Mouse (Mus musculus): Measurements from ENCODE around the gene Sun1.

Gene Sun1

DNA sequence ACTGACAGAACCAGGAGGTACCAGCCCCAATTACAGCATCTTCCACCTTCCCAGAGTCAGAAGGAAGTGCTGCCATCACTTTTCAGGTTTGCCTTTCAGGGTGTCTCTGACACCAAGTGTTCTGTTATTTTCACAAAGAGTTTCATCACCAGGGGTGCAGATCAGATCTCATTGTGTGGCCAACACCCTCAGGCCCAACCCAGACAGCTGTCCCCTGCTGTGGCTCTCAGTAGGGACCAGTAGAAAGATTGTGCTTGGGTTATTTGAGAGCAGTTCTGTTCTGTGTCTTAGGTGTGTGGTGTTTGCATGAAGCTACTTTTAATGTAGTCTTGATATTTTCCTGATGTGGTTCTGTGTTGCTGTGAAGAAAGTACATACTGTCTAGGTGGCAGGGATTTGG is 7.7 kb downstream of the Sun1 start:
- in situ Hi-C loops (cut with MboI): no loop called here

DNA sequence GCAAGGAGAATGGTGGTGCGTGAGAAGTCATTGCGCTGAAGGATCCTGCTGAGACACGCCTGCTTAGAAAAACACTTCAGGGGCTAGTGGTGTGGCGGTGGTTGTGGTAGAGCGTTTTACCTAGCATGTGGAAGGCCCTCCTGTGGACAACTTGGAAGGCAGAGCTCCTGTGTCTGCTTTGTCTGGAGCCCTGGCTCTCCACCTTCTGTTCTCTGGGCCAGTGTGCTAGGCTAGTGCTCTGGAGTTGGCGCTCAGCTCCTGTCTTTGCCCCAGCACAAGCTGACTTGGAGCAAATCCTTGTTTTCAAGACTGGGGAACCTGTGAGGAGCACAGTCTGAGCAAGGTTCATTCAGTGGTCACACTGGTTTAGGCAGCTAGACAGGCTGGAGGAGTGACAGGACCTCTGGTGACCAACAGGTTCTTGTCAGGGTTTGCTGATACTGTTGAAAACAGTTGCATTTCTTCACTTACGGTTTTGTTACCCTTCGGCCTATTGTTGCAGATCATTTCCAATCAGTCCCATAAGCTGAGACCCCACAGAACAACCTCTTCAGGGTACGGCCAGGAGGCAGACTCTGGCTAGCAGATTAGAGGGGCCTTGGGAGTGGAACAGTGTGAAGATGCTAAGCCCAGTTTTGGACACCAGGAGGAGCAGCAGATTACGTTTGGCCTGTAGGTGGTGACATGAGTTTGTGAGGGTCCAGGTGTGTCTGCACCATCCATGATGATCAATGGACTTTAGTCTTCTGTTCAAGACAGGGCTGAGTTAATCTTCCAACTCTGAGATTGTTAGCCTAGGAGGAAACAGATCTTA is 8.6 kb downstream of the Sun1 start:
- in situ Hi-C loops (cut with MboI): no loop called here

DNA sequence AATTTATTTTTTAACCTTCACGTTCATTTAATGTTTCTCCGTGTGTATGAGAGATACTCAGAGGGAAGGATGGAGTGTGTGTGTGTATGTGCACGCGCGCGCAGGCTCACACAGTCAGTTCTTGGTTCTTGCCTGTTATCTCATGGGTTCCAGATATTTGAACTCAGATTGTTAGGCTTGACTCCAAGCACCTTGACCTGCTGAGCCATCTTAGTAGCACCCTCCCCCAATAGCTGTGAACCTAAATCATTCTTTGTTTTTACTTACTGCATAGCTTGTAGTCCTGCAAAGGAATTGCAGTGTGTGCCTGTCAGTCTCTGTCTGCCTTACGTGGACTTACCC is 9.2 kb downstream of the Sun1 start:
- in situ Hi-C loops (cut with MboI): no loop called here

DNA sequence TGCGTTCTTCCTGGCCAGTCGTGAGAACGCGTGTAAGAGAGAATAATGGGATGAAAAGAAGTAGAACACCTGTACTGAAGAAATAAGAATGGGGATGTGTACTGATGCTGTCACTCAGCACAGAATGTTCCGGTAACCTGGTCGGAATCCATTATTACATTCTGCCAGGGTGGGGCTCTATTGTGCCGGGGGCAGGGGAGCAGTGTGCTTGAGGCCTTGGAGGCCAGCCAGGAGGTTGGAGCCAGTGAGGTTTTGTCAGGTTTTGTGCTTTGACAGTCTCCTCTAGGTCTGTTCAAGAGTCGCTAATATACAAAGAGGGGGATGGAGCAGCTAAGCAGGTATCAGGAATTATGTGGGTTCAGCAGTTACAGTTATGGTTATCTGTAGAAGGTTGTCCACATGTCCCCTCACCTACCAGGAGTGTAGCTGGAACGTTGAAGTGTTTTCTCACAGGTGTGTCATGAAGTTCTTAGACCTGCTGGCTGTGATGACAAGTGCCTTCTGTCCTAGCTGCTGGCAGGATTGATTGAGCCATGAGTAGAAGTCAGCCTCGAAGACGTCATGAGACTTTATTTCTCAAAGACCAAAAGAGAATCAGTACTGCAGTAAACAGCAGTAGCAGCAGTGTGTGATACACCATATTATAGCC is 11.4 kb downstream of the Sun1 start:
- in situ Hi-C loops (cut with MboI): no loop called here

DNA sequence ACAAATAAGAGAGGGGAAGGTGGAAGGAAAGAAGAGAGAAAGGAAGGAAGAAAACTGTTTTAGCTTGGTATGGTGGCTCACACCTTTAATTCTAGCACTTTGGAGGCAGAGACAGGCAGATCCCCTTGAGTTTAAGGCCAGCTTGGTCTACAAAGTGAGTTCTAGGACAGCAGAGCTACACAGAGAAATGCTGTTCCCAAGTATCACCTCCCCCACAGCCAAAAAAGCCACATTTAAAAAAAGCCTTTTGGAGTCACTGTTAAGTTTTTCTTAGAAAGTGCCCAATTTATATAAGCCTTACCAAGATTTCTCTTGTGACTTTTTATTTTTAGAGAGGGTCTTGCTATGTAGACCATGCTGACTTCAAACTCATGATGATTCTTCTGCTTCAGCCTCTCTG is 13.9 kb downstream of the Sun1 start:
- in situ Hi-C loops (cut with MboI): no loop called here

DNA sequence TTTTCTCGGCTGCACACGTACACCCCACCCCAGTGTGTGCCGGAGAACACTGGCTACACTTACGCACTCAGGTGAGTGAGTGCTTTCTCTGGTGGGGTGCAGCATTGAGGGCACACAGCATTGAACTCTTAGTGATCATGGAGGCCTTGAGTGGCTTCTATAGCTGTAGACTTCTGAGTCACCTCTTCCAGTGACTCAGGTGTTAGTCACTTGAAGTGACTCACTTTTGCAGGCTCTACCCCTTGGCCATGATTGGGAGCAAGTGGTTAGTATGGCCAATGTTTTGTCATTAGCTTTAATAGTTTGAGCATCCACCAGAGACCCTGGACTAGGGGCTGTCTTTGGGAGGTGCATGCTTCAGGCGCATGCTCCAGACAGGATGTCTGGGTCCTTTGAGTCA is 14.7 kb downstream of the Sun1 start:
- in situ Hi-C loops (cut with MboI): no loop called here

DNA sequence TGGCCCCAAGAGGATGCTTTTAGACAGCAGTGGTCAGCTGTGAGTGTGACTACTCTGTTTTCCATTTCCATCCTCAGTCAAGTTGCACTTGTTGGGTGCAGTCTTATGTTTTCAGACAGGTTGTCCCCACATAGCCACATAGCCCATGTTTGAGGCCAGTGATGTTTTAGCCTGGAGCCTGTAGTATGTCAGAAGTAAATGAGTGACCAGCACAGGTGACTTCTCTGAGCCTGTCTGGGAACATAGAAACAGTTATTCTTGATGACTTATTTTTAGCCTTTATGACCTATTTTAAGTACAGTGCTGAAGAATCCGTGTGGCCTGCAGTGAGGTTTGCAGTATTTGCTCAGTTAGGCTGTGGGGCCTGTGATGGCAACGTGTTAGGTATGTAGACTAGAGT is 15.7 kb downstream of the Sun1 start:
- in situ Hi-C loops (cut with MboI): no loop called here

DNA sequence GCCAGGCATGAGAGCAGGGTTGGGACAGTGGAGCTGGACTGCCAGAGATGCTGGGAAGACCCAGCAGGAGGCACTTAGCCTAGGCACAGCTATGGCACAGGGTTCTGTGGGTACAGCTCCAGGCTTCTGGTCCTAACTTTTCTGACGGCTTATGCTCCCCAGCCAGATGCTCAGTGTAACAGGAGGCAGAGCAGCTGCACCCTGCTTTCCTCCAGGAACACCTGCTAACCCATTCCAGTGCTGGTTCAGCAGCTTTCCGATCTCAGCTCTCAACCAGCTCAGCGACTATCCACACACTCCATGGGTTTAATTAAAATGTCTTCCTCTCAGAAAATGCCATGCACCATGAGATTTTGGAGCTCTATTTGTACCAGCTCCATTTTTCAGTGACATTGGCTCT is 16.3 kb downstream of the Sun1 start:
- in situ Hi-C loops (cut with MboI): no loop called here

DNA sequence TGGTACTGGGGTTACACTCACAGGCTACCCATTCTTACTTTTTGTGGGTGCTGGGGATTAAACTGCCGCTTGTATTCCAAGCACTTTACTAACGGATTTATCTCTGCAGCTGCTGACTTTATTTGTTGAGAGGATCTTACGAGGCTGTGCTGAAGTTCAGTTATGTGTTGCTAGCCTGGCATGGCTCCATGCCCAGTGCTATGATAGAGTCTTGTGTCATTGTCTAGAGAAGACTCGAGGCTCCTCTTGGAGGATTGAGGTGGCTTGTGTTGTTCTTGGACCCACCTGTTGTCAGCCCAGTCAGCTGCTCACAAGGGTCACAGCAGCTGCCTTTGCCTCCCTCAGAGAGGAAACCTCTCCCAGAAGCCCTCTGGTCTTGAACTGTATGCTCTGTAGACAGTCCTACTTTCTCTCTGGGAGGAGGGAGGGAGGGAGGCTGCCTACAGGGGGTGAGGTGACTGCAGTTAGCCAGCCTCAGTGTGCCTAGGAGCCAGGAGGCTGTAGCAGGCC is 19.6 kb downstream of the Sun1 start:
- in situ Hi-C loops (cut with MboI): no loop called here

DNA sequence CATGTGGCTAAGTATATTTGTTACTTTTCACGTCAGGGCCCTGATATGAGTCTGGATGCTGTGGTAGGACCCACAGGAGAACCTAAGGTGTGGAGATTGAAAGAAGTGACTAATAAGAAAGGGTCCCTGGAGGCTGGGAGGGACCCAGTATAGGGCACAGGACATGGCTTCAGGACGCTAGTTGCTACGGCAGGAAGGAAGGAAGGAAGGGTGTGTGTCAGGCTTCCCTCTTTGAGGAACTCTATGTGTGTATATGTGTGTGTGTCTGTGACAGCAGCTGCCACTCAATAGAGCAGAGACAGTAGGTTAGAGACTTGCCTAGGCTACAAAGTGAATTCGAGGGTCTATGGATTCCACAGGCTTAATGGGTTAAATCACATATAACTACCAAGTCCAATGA is 20.2 kb downstream of the Sun1 start:
- in situ Hi-C loops (cut with MboI): no loop called here

DNA sequence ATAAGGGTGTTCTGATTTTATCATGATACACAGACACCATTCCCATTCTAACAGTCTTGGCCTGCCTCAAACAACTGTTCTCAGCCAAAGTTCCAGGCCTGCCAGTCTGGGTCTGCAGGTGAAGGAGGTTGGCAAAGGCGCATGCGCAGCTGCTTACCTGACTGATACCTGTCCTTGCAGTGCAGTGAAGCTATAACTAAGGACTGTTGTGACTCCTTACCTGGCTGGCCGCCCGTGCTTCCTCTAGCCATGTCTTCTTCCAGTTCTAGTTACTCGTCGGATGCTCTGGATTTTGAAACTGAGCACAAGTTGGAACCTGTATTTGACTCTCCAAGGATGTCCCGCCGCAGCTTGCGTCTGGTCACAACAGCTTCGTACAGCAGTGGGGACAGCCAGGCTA is 22.9 kb downstream of the Sun1 start:
- in situ Hi-C loops (cut with MboI): no loop called here

DNA sequence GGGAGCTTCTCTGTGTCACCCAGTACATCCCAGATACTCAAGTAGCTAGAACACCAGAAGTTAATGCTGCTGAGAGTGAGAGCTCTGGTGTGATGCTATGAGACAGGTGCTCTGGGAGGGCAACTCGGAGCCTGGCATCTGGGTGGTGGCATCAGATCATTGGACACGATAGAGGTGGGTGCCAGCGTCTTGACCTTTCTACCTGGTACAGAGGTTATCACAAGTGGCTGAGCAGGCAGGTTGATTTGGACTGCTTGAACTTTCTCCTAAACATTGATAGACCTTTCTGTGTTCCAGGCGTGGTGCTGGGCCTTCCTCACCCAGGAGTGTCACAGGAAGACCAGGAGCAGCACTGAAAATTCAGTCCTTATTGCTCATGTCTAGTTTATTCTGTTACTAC is 26.8 kb downstream of the Sun1 start:
- in situ Hi-C loops (cut with MboI): no loop called here

DNA sequence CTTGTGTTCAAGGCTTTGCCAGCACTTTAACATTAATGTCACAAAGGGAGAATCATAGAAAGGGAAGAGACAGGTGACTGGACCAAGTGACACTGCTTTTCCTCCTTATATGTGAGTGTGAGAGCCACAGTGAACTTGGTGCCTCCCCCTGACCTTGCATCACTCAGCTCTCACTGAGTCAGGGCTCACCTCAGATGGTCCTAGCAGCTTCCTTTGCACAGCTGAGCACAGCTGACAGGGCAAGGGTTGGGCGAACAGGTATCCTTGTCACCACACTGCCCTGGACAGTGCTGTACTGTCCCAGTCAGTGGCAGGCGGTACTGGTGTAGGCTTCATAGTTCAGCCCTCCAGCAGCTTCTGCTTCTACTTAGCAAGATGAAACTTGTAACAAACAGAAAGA is 27.2 kb downstream of the Sun1 start:
- in situ Hi-C loops (cut with MboI): no loop called here

DNA sequence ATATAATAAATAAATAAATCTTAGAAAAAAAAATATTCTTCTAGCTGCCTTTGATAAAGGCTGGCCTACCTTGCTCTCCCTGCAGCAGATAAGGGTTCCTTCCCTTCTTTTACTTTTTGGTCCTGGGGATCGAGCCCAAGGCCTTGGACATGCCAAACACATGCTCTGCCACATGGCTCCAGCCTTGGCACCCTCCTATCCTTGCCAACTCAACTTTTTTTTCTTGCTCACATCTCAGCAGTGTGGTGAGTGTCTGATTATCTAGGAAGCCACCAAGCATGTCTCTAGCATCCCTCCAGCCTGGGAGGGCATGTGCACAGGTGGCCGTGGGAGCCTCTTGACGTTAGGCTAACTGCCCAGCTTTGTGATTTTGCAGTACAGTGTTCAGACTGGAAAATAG is 27.9 kb downstream of the Sun1 start:
- in situ Hi-C loops (cut with MboI): no loop called here

DNA sequence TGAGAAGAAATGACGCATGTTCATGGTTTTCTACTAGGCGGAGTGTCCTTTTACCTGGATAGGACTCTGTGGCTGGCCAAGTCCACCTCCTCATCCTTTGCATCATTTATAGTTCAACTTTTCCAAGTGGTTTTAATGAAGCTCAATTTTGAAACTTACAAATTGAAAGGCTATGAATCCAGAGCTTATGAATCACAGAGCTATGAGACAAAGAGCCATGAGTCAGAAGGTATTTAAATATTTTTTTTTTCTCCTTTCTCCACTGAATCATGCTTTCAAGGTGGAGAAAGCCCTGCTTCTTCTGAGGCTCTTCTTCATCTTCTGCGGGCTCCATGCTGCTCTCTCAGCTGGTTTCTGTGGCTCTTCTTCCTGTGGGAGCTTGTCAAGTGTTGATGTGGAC is 29.3 kb downstream of the Sun1 start:
- in situ Hi-C loops (cut with MboI): no loop called here

DNA sequence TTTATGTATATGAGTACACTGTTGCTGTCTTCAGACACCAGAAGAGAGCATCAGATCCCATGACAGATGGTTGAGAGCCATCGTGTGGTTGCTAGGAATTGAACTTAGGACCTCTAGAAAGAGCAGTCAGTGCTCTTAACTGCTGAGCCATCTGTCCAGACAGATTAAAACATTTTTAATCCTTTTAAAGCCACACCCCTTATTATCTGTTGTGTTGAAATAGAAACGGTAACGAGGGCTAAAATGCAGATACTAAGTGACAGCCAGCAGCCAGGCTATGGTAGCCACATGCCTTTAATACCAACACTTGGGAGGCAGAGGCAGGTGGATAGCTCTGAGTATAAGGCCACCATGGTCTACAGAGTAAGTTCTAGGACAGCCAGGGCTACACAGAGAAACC is 31.6 kb downstream of the Sun1 start:
- in situ Hi-C loops (cut with MboI): no loop called here

DNA sequence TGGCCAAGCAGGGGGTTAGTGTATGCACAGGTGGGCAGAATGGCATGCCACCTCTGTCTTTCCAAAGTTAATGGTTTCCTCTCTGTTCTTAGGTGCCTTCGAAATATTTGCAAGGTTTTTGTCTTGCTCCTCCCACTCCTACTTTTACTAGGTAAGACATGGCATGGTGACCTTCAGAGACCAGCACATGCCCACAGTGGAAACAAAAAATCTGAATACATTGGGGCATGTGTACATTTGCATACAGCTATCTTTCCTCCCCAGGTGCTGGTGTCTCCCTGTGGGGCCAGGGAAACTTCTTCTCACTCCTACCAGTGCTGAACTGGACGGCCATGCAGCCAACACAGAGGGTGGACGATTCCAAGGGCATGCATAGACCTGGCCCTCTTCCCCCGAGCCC is 34.0 kb downstream of the Sun1 start:
- in situ Hi-C loops (cut with MboI): no loop called here

DNA sequence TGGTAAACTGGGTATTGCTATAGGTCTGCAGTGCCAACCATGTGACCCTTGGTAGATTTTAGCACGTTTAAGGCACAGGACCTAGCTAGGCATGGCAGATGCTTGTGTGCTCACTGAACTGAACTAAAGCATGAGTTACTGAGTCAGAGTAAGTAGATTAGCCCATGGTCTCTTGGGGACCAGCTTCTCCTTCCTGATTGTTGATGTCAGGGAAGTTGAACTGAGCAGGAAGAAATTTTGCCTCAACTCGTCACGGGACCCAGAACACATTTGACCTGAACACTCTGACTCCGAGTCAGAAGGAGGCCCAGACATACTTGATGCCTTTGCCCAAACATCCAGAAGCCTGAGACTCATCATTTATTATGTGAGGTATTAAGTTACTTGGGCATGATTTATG is 37.0 kb downstream of the Sun1 start:
- in situ Hi-C loops (cut with MboI): no loop called here

DNA sequence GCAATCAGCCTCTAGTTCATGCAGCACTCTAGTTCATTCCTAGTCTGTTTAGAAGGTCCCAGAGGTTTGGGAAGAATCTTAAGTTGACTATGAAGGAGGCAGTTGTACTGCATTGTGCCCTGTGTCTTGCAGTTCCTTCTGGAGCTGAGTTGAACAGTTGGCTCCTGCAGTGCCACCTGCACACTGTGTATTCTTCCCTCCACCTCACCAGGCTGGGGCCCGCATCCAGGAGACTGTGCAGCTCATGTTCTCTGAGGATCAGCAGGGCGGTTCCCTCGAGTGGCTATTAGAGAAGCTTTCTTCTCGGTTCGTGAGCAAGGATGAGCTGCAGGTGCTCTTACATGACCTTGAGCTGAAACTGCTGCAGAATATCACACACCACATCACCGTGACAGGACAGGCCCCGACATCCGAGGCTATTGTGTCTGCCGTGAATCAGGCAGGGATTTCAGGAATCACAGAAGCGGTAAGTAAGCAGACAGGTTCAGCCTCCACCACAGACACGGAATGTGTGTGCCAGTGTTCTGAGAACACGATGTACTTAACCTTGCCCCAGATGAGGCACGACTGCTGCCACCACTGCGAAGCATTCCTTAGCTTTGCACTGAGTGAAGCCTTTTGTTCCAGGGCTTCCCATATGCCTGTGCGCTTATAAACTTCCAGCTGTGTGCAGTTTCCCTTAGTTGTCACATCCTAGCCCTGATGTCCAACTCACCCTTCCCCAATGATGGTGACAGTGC is 40.8 kb downstream of the Sun1 start:
- in situ Hi-C loops (cut with MboI): no loop called here

DNA sequence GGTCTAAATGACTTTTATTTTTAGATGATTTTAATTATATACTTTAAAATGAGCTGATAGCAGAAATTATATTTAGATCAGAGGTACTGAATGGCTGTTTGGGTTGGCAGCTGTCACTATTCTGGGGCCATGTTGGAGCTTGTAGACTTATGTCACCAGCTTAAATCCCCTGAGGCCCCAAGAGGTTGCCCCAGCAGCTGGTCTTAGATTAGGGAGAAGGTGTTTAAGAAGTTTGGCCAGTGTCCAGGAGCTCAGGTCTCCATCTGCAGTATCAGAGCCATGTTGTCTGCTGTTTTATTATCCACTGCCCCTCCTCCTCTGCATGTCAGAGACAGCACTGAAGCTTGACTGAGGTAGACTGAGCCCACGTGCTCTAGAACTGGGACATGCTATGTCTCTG is 42.9 kb downstream of the Sun1 start:
- in situ Hi-C loops (cut with MboI): no loop called here

DNA sequence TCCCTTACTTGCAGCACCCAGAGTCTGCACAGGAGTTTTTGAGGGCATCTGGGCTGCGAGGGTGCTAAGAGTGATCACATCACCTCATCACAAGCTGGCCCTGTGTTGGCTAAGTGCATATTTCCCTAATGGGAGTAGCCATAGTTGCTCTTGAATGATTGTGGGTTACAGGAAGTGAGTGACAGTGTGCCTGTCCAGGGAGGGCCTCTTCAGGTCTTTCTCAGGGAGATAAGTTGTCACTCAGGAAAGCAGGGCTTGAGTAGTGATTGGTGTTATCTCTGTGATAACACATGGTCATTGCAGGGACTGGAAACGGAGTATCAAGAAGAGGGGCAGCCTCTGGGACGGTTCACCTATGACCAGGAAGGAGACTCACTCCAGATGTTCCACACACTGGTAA is 47.3 kb downstream of the Sun1 start:
- in situ Hi-C loops (cut with MboI): no loop called here

DNA sequence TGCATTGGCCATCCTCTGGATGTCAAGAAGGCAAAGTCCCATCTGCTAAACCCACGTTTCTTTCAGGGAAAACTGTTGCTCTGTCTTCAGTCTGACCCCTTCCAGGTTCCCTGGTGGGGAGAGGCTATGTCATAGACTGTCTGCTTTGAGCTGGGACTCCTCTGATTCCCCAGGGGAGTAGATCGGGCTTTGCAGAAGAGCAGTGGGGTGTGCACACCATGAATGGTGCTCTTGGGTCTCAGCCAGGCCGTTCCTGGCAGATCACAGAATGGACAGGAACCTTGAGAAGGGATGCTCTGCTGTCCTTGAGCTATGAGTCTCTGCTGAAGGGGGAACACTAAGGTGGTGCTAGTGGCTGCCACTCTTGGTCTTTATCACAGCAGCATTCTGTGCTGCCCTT is 48.4 kb downstream of the Sun1 start:
- in situ Hi-C loops (cut with MboI): no loop called here

DNA sequence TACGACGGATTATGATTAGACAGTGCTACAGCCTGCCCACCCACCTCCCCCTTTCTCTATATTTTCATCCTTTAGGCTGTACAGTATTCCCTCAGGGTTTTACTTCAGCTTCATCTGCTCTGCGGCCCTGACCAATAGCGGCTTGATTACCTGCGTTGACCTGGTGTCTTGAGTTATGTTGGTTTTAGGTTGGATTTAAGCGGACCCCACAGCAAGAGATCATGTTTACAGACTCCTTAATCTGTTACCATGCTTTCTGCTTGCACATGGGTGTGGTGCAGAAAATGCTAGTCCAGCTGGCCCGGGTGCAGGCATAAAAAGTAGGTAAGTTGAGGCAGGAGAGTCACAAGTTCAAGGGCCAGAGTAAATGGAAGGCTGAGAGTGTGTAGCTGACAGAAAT is 50.8 kb downstream of the Sun1 start:
- in situ Hi-C loops (cut with MboI): no loop called here

Measured in mature B cell (primary cell).